Mouse (Mus musculus) gastrocnemius, adult 18-20 months (tissue): ENCODE measurements around the gene Rpf2. TPM values are rescaled to one million over a fixed set of nuclear protein-coding genes. Genes with fewer than 3 reads are reported as not detected.

ENCODE experiments used
- total RNA-seq, 2 experiments: library from RNA; stranded (reverse); gene quantifications; 2 replicates each; pipeline ENCODE4 v1.2.3; 2021

Rpf2 gene
- total RNA-seq, 2 experiments from 2014 or later, result 15.6 to 16.1 TPM

Other genes with a start within 250 kb of the Rpf2 start
- gene Mfsd4b1, start 221.8 kb downstream of the Rpf2 start, total RNA-seq, result 1 to 10 TPM; 2.0 to 2.2 TPM
- gene Slc16a10, start 104.8 kb downstream of the Rpf2 start, total RNA-seq, result 10 to 100 TPM; 44.1 to 46.2 TPM
- 10 to 100 TPM; 27.1 to 34.8 TPM for gene Gtf3c6, start 11.1 kb upstream of the Rpf2 start, total RNA-seq
- gene Amd1, start 55.1 kb upstream of the Rpf2 start, total RNA-seq, result 100 to 1,000 TPM; 133 to 436 TPM
- gene Cdk19, start 92.5 kb upstream of the Rpf2 start, total RNA-seq, result 10 to 100 TPM in 1 of 2 experiments, 1 to 10 TPM in 1; 5.9 to 20.5 TPM